Mouse (Mus musculus) heart, embryonic 15.5 days (tissue): ENCODE measurements at regions not wholly inside any gene's neighbourhood (a gene's known extent, or its start where the extent isn't known, plus 50 kb on each side); places are given as distances from the start of the nearest gene placed in this dataset.

Experiments
- ATAC-seq: fragments of 200-750 bp; cut with Nextera tagmentation; replicated peaks from 2 replicates; pipeline ENCODE4 v1.8.0; 2017; ENCODE audit warnings: low read depth, moderate TSS enrichment; ENCODE audit not compliant: insufficient number of reproducible peaks, insufficient read depth, low FRiP score
- H3K27ac ChIP-seq: fragments of 300-500 bp; sonication (generic); 2 replicates; pipeline ENCODE4 v1.5.1; 2015; ENCODE audit warnings: mild to moderate bottlenecking, inconsistent platforms
- H3K27me3 ChIP-seq: fragments of 300-500 bp; sonication (generic); 2 replicates; pipeline ENCODE4 v1.6.1; 2015; ENCODE audit warnings: inconsistent platforms
- H3K36me3 ChIP-seq: fragments of 300-500 bp; sonication (generic); 2 replicates; pipeline ENCODE4 v1.6.1; 2015; ENCODE audit warnings: mild to moderate bottlenecking, inconsistent platforms
- H3K4me1 ChIP-seq: fragments of 300-500 bp; sonication (generic); replicated peaks from 2 replicates; pipeline ENCODE4 v1.6.1; 2015; ENCODE audit warnings: inconsistent platforms
- H3K4me2 ChIP-seq: fragments of 300-500 bp; sonication (generic); 2 replicates; pipeline ENCODE4 v1.6.1; 2015; ENCODE audit warnings: inconsistent platforms, mild to moderate bottlenecking, moderate library complexity
- H3K4me3 ChIP-seq: fragments of 300-500 bp; sonication (generic); 2 replicates; pipeline ENCODE4 v1.5.1; 2015; ENCODE audit warnings: mild to moderate bottlenecking, inconsistent platforms
- H3K9ac ChIP-seq: fragments of 300-500 bp; sonication (generic); 2 replicates; pipeline ENCODE4 v1.6.1; 2015; ENCODE audit warnings: mild to moderate bottlenecking, inconsistent platforms
- H3K9me3 ChIP-seq: fragments of 300-500 bp; sonication (generic); replicated peaks from 2 replicates; pipeline ENCODE4 v1.6.1; 2016; ENCODE audit warnings: inconsistent platforms
- WGBS: fragments of 180-500 bp; shearing (Covaris S2); methylation state at CpG from one replicate; pipeline ENCODE4 v1.1.7; 2015; ENCODE audit warnings: mixed read lengths; 5-methylcytosine and 5-hydroxymethylcytosine counted together

- no peaks in the 10 kb centered on the region for H3K9me3 ChIP-seq
- 84% methylated on average over 1 of the region's 1 CpGs for WGBS
- no peak overlapping the region for H3K4me3 ChIP-seq
- no peak overlapping the region for H3K4me2 ChIP-seq
- ATAC-seq: no peak
- no peak overlapping the region for H3K9ac ChIP-seq
- no peak overlapping the region for H3K27ac ChIP-seq
- no peaks in the 10 kb centered on the region for H3K4me1 ChIP-seq
- H3K36me3 ChIP-seq: no peaks in the 10 kb centered on the region
- H3K27me3 ChIP-seq: no peaks in the 10 kb centered on the region
Observed at GRCm38 (mm10) chr15:33758771-33759170, 598.9 kb downstream of the 9430069I07Rik start.
